In the genomic region with DNA sequence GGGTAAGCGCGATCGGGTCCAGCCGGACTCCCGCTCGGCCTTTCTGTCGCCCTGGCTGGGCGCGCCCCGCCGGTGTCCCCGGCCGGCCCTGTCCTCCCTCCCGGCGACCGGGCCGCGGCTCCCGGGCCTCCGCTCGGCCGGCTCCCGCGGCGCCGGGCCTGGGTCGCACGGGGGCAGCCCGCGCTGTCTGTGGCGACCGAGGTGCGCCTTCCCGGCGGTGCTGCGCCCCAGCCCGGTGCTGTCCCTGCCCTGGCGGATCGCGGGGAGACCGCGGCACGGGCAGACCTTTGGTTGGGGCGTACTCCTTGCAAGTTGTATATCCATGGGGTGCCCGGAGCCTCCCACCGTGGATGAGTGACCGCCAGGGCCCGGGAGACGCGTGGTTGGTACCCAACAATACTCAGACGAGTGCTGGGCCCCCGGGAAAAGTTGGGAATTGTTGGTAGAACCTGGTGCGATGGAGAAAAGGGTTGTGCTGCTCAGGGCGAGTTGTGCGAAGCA, we compare ENCODE assay signal across 7 mouse cellular contexts. TPM values are rescaled to one million over a fixed set of nuclear protein-coding genes. Genes with fewer than 3 reads are reported as not detected.
A peak's percentile ranks its signal among the peaks of the same experiment; 100 is the strongest.
DNase-seq lines count a peak whose midpoint lies in the region; ATAC-seq and TF ChIP-seq lines count a peak whose summit lies in the region.

No protein-coding gene starts in this region.

- no peaks in the 10 kb centered on the region for H3K27me3 ChIP-seq in lung, embryonic 14.5 days (ENCODE audit: insufficient read depth, low read length)
- no peaks in the 10 kb centered on the region for H3K27me3 ChIP-seq in forebrain, postnatal 0 days (ENCODE audit: insufficient read depth, low read length)
- H3K27me3 ChIP-seq in midbrain, embryonic 14.5 days (ENCODE audit: control insufficient read depth, insufficient read depth, low read length) = no peaks in the 10 kb centered on the region

- peak overlapping the region; percentile 96 for H3K9ac ChIP-seq in lung, embryonic 14.5 days
- H3K9ac ChIP-seq in forebrain, postnatal 0 days = peak overlapping the region; percentile 84
- peak overlapping the region; percentile 98 for H3K9ac ChIP-seq in midbrain, embryonic 14.5 days (replicated peaks; ENCODE audit: low read length)

- peaks cover 35% of the 10 kb centered on the region for H3K36me3 ChIP-seq in lung, embryonic 14.5 days (ENCODE audit: insufficient read depth)
- H3K36me3 ChIP-seq in forebrain, postnatal 0 days (ENCODE audit: insufficient read depth) = peaks cover 34% of the 10 kb centered on the region
- H3K36me3 ChIP-seq in midbrain, embryonic 14.5 days (ENCODE audit: control insufficient read depth, insufficient read depth, low read length) = peaks cover 33% of the 10 kb centered on the region

- no peak for TF ChIP-seq CTCF in lung, embryonic 14.5 days (IDR thresholded peaks at IDR 0.05; ENCODE audit: low read depth)
- TF ChIP-seq CTCF in forebrain, postnatal 0 days (IDR thresholded peaks at IDR 0.05; ENCODE audit: low read depth) = no peak

- H3K27ac ChIP-seq in lung, embryonic 14.5 days (ENCODE audit: low read depth) = peak overlapping the region; percentile 83
- peak overlapping the region; percentile 76 for H3K27ac ChIP-seq in forebrain, postnatal 0 days (ENCODE audit: low read depth, low read length)
- peak overlapping the region; percentile 84 for H3K27ac ChIP-seq in midbrain, embryonic 14.5 days (replicated peaks; ENCODE audit: low read depth, low read length)

- DNase-seq in lung, embryonic 14.5 days = peak; percentile 52
- DNase-seq in lung, postnatal 36 days = no peak
- peak; percentile 19 for DNase-seq in adipocyte (ENCODE audit: low spot score)
- peak; percentile 23 for DNase-seq in forebrain, postnatal 0 days
- peak; percentile 31 to 63 for DNase-seq in kidney, postnatal 25 days
- peak; percentile 61 for DNase-seq in midbrain, embryonic 14.5 days
- peak; percentile 57 for DNase-seq in thymus, postnatal 14 days

- peaks cover 7% of the 10 kb centered on the region; the same call in 1 of the 2 replicates for H3K4me1 ChIP-seq in lung, embryonic 14.5 days (ENCODE audit: insufficient read depth)
- no peaks in the 10 kb centered on the region; the same call in 1 of the 2 replicates for H3K4me1 ChIP-seq in forebrain, postnatal 0 days (ENCODE audit: insufficient read depth)
- H3K4me1 ChIP-seq in midbrain, embryonic 14.5 days (ENCODE audit: control insufficient read depth, insufficient read depth, low read length) = peaks cover 12% of the 10 kb centered on the region

- H3K4me3 ChIP-seq in lung, embryonic 14.5 days (ENCODE audit: low read depth, low read length) = peak overlapping the region; percentile 97
- peak overlapping the region; percentile 94 for H3K4me3 ChIP-seq in forebrain, postnatal 0 days (ENCODE audit: low read depth, low read length)
- H3K4me3 ChIP-seq in midbrain, embryonic 14.5 days (replicated peaks; ENCODE audit: low read depth, low read length) = peak overlapping the region; percentile 92

- H3K4me2 ChIP-seq in lung, embryonic 14.5 days = peak overlapping the region; percentile 88
- peak overlapping the region; percentile 65 for H3K4me2 ChIP-seq in forebrain, postnatal 0 days (ENCODE audit: low read depth)
- peak overlapping the region; percentile 72 for H3K4me2 ChIP-seq in midbrain, embryonic 14.5 days (ENCODE audit: low read length)

- under 1% methylated on average over 50 of the region's 55 CpGs for WGBS in lung, embryonic 14.5 days
- WGBS in forebrain, postnatal 0 days = under 1% methylated on average over 37 of the region's 55 CpGs
- WGBS in midbrain, embryonic 14.5 days = under 1% methylated on average over 39 of the region's 55 CpGs

- ATAC-seq in lung, embryonic 14.5 days (ENCODE audit: insufficient read depth) = peak; percentile 66
- ATAC-seq in forebrain, postnatal 0 days = peak; percentile 58
- ATAC-seq in midbrain, embryonic 14.5 days (ENCODE audit: low FRiP score, low TSS enrichment) = peak; percentile 80

- H3K9me3 ChIP-seq in lung, embryonic 14.5 days (ENCODE audit: low read depth, low read length) = no peaks in the 10 kb centered on the region
- no peaks in the 10 kb centered on the region for H3K9me3 ChIP-seq in forebrain, postnatal 0 days (ENCODE audit: low read length)
- no peaks in the 10 kb centered on the region for H3K9me3 ChIP-seq in midbrain, embryonic 14.5 days (ENCODE audit: control insufficient read depth, low read length)

RNA-seq across cellular contexts. Expression of a gene that starts 0.4 kb away (rescaled TPM):
- 4.2 and 4.4 TPM in 2 replicates for polyA plus RNA-seq in lung, embryonic 14.5 days (2014; fragmentation: Nextera tagmentation; extraction: Ambion mirVana)
- 7.5 and 11.9 TPM in 2 replicates for total RNA-seq in forebrain, postnatal 0 days (2014; rRNA removed)
- 2.3 and 2.4 TPM in 2 replicates for polyA plus RNA-seq in forebrain, postnatal 0 days (2015; fragmentation: Nextera tagmentation; extraction: Ambion mirVana)
- polyA plus RNA-seq in midbrain, embryonic 14.5 days (2014; fragmentation: Nextera tagmentation; extraction: Ambion mirVana) = 5.5 and 6.2 TPM in 2 replicates

RNA-seq across cellular contexts. Expression of a gene that starts 11.8 kb away (rescaled TPM):
- polyA plus RNA-seq in lung, embryonic 14.5 days (2014; fragmentation: Nextera tagmentation; extraction: Ambion mirVana) = 2.6 and 3.2 TPM in 2 replicates
- 0.62 and 1.3 TPM in 2 replicates for total RNA-seq in forebrain, postnatal 0 days (2014; rRNA removed)
- polyA plus RNA-seq in forebrain, postnatal 0 days (2015; fragmentation: Nextera tagmentation; extraction: Ambion mirVana) = 1.5 and 1.7 TPM in 2 replicates
- polyA plus RNA-seq in midbrain, embryonic 14.5 days (2014; fragmentation: Nextera tagmentation; extraction: Ambion mirVana) = 0.53 and 0.67 TPM in 2 replicates

RNA-seq across cellular contexts. Expression of a gene that starts 15.4 kb away (rescaled TPM):
- polyA plus RNA-seq in lung, embryonic 14.5 days (2014; fragmentation: Nextera tagmentation; extraction: Ambion mirVana) = not detected in 2 replicates
- total RNA-seq in forebrain, postnatal 0 days (2014; rRNA removed) = 0.46 and 2.8 TPM in 2 replicates
- 6.0 and 9.1 TPM in 2 replicates for polyA plus RNA-seq in forebrain, postnatal 0 days (2015; fragmentation: Nextera tagmentation; extraction: Ambion mirVana)
- not detected in 2 replicates for polyA plus RNA-seq in midbrain, embryonic 14.5 days (2014; fragmentation: Nextera tagmentation; extraction: Ambion mirVana)

RNA-seq across cellular contexts. Expression of a gene that starts 19.8 kb away (rescaled TPM):
- polyA plus RNA-seq in lung, embryonic 14.5 days (2014; fragmentation: Nextera tagmentation; extraction: Ambion mirVana) = 0.04 TPM in 1 of 2 replicates, not detected in the other
- 0.24 TPM in 1 of 2 replicates, not detected in the other for total RNA-seq in forebrain, postnatal 0 days (2014; rRNA removed)
- polyA plus RNA-seq in forebrain, postnatal 0 days (2015; fragmentation: Nextera tagmentation; extraction: Ambion mirVana) = not detected in 2 replicates
- 0.07 TPM in 1 of 2 replicates, not detected in the other for polyA plus RNA-seq in midbrain, embryonic 14.5 days (2014; fragmentation: Nextera tagmentation; extraction: Ambion mirVana)

RNA-seq across cellular contexts. Expression of a gene that starts 19.9 kb away (rescaled TPM):
- not detected in 2 replicates for polyA plus RNA-seq in lung, embryonic 14.5 days (2014; fragmentation: Nextera tagmentation; extraction: Ambion mirVana)
- not detected in 2 replicates for total RNA-seq in forebrain, postnatal 0 days (2014; rRNA removed)
- polyA plus RNA-seq in forebrain, postnatal 0 days (2015; fragmentation: Nextera tagmentation; extraction: Ambion mirVana) = not detected in 2 replicates
- polyA plus RNA-seq in midbrain, embryonic 14.5 days (2014; fragmentation: Nextera tagmentation; extraction: Ambion mirVana) = not detected in 2 replicates
